Mouse (Mus musculus): ENCODE data around the gene Mad1l1. TPM values are rescaled to one million over a fixed set of nuclear protein-coding genes. Genes with fewer than 3 reads are reported as not detected.
A peak's percentile ranks its signal among the peaks of the same experiment; 100 is the strongest.

Gene Mad1l1
- polyA plus RNA-seq, 2 experiments: 31.8 to 38.2 TPM

DNA sequence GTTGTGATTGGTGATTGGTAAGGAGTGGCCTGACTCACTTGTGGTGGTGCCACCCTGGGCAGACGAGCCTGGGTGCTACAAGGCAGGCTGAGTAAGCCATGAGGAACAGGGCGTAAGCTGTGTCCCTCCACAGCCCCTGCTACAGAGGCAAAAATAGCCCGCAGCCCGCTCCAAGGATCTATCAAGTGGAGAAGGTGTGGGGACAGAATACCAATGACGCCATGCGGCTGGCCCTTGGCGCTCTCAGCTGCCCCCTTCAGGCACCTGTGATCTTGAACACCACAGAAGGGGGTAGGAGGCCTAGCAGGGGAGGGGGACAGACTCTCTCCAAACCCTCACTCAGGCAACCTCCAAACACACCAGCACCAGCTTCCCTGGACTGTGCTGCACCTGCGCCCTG is 15.3 kb downstream of the Mad1l1 start:
- 85% methylated on average over 8 of the region's 8 CpGs for whole genome bisulfite sequencing
- H3K36me3 ChIP-seq (ENCODE audit: control insufficient read depth, insufficient read depth, low read length): peaks cover 81% of the 10 kb centered on the region

DNA sequence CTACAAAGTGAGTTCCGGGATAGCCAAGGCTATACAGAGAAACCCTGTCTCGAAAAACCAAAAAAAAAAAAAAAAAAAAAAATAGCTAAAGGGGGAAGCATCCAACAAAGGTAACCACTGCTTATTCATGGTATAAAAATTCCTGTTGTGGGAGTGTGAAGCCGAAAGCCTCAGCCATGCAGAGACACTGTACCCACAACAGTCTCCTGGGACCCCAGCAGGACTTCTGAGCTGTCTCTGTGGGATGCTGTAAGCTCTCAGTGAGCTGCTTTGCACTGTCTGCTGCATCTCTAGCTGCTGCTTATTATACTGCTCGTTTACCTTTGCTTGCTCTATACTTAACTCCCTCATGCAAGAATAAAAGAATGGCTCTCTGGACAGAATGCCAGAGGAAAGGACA is 23.1 kb downstream of the Mad1l1 start:
- H3K9me3 ChIP-seq (ENCODE audit: control insufficient read depth, low read length): no peaks in the 10 kb centered on the region
- no peak overlapping the region for H3K27ac ChIP-seq (replicated peaks; ENCODE audit: low read depth, low read length)
- 97% methylated on average over 4 of the region's 4 CpGs for WGBS
- no peak overlapping the region for H3K4me3 ChIP-seq (replicated peaks; ENCODE audit: low read length)
- H3K4me1 ChIP-seq (ENCODE audit: control insufficient read depth, insufficient read depth, low read length): no peaks in the 10 kb centered on the region
- H3K27me3 ChIP-seq (ENCODE audit: control insufficient read depth, insufficient read depth, low read length): no peaks in the 10 kb centered on the region
- H3K4me2 ChIP-seq (replicated peaks; ENCODE audit: low read depth, low read length, severe bottlenecking): no peak overlapping the region
- ATAC-seq (ENCODE audit: low FRiP score, low read depth) (no peak), DNase-seq (ENCODE audit: low spot score) (no peak)
- no peak for TF ChIP-seq POLR2A (IDR thresholded peaks at IDR 0.05; ENCODE audit: borderline replicate concordance, extremely low read depth, insufficient read depth, insufficient read length)
- H3K9ac ChIP-seq (ENCODE audit: low read depth, low read length, severe bottlenecking): no peak overlapping the region
- H3K36me3 ChIP-seq (ENCODE audit: control insufficient read depth, insufficient read depth, low read length): peaks cover 68% of the 10 kb centered on the region

More for the DNA sequence above, 15.3 kb downstream of the Mad1l1 start:
- Histone ChIP-seq H3K27ac (replicated peaks; ENCODE audit: low read depth, low read length) (no peak overlapping the region), H3K4me2 (replicated peaks; ENCODE audit: low read depth, low read length, severe bottlenecking) (no peak overlapping the region), H3K9me3 (ENCODE audit: control insufficient read depth, low read length) (no peaks in the 10 kb centered on the region), H3K9ac (ENCODE audit: low read depth, low read length, severe bottlenecking) (no peak overlapping the region), H3K4me1 (ENCODE audit: control insufficient read depth, insufficient read depth, low read length) (no peaks in the 10 kb centered on the region), H3K4me3 (replicated peaks; ENCODE audit: low read length) (no peak overlapping the region), H3K27me3 (ENCODE audit: control insufficient read depth, insufficient read depth, low read length) (no peaks in the 10 kb centered on the region)
- ATAC-seq (ENCODE audit: low FRiP score, low read depth) (no peak), DNase-seq (ENCODE audit: low spot score) (no peak)
- no peak for TF ChIP-seq POLR2A (IDR thresholded peaks at IDR 0.05; ENCODE audit: borderline replicate concordance, extremely low read depth, insufficient read depth, insufficient read length)

GRCm38 (mm10) chr5:140292152-140292551 is 29.2 kb downstream of the Mad1l1 start:
- no peak for TF ChIP-seq POLR2A (IDR thresholded peaks at IDR 0.05; ENCODE audit: borderline replicate concordance, extremely low read depth, insufficient read depth, insufficient read length)
- ATAC-seq (ENCODE audit: low FRiP score, low read depth) (no peak), DNase-seq (ENCODE audit: low spot score) (peak; percentile 82)
- H3K4me3 ChIP-seq (replicated peaks; ENCODE audit: low read length): no peak overlapping the region
- H3K9me3 ChIP-seq (ENCODE audit: control insufficient read depth, low read length): no peaks in the 10 kb centered on the region
- no peaks in the 10 kb centered on the region for H3K27me3 ChIP-seq (ENCODE audit: control insufficient read depth, insufficient read depth, low read length)
- no peak overlapping the region for H3K27ac ChIP-seq (replicated peaks; ENCODE audit: low read depth, low read length)
- WGBS: 90% methylated on average over 1 of the region's 1 CpGs
- peaks cover 61% of the 10 kb centered on the region for H3K36me3 ChIP-seq (ENCODE audit: control insufficient read depth, insufficient read depth, low read length)
- no peaks in the 10 kb centered on the region for H3K4me1 ChIP-seq (ENCODE audit: control insufficient read depth, insufficient read depth, low read length)
- H3K9ac ChIP-seq (ENCODE audit: low read depth, low read length, severe bottlenecking): no peak overlapping the region
- no peak overlapping the region for H3K4me2 ChIP-seq (replicated peaks; ENCODE audit: low read depth, low read length, severe bottlenecking)

- Histone ChIP-seq H3K27ac (replicated peaks; ENCODE audit: low read depth, low read length) (no peak overlapping the region), H3K4me2 (replicated peaks; ENCODE audit: low read depth, low read length, severe bottlenecking) (no peak overlapping the region), H3K9me3 (ENCODE audit: control insufficient read depth, low read length) (no peaks in the 10 kb centered on the region), H3K4me1 (ENCODE audit: control insufficient read depth, insufficient read depth, low read length) (no peaks in the 10 kb centered on the region), H3K27me3 (ENCODE audit: control insufficient read depth, insufficient read depth, low read length) (no peaks in the 10 kb centered on the region), H3K4me3 (replicated peaks; ENCODE audit: low read length) (no peak overlapping the region), H3K9ac (ENCODE audit: low read depth, low read length, severe bottlenecking) (no peak overlapping the region), H3K36me3 (ENCODE audit: control insufficient read depth, insufficient read depth, low read length) (peaks cover 56% of the 10 kb centered on the region)
- WGBS: 95% methylated on average over 2 of the region's 2 CpGs
- TF ChIP-seq POLR2A (IDR thresholded peaks at IDR 0.05; ENCODE audit: borderline replicate concordance, extremely low read depth, insufficient read depth, insufficient read length): no peak
- no peak for DNase-seq (ENCODE audit: low spot score)
- ATAC-seq (ENCODE audit: low FRiP score, low read depth): no peak
These were observed 32.2 kb downstream of the Mad1l1 start for GRCm38 (mm10) chr5:140289161-140289560.

DNA sequence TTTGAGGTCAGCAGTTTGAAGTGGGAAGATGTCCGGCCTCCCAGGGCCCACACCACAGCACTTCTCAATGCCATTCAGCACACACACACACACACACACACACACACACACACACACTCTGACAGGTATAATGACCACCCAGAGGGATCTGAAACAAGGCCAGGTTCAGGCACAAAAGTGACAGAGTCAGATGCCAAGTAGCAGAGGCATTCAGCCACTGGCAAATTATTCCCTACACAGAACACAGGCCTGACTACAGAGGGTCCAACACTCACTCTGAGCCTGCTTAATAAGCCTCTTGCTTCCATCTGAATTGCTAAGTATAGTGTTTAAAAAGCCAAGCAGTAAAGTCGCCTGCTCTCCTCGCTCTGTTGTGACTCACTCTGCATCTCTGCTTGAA is 33.1 kb downstream of the Mad1l1 start:
- Histone ChIP-seq H3K9ac (ENCODE audit: low read depth, low read length, severe bottlenecking) (no peak overlapping the region), H3K4me2 (replicated peaks; ENCODE audit: low read depth, low read length, severe bottlenecking) (no peak overlapping the region), H3K36me3 (ENCODE audit: control insufficient read depth, insufficient read depth, low read length) (peaks cover 51% of the 10 kb centered on the region), H3K9me3 (ENCODE audit: control insufficient read depth, low read length) (no peaks in the 10 kb centered on the region), H3K4me1 (ENCODE audit: control insufficient read depth, insufficient read depth, low read length) (no peaks in the 10 kb centered on the region), H3K4me3 (replicated peaks; ENCODE audit: low read length) (no peak overlapping the region), H3K27ac (replicated peaks; ENCODE audit: low read depth, low read length) (no peak overlapping the region), H3K27me3 (ENCODE audit: control insufficient read depth, insufficient read depth, low read length) (no peaks in the 10 kb centered on the region)
- no peak for DNase-seq (ENCODE audit: low spot score)
- WGBS: 79% methylated on average over 3 of the region's 3 CpGs
- no peak for ATAC-seq (ENCODE audit: low FRiP score, low read depth)
- TF ChIP-seq POLR2A (IDR thresholded peaks at IDR 0.05; ENCODE audit: borderline replicate concordance, extremely low read depth, insufficient read depth, insufficient read length): no peak

DNA sequence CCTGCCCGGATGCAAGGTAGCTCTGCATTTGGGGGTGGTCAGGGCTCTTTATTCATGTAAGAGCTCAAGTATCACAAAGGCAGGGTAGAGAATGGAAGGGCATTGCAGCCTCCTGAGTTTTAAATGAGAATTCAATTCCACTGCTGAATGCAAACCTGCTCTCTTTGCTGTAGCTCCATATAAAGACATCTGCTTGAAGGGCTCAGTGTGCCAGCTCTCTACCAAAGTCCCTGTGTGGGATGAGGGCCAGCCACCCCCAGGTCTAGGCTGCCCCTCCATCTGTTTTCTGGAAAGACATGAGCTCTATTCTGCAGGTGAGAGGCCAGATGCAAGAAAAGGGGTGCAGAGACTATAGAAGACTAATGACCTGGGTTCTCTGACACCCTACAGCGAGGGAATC is 36.6 kb downstream of the Mad1l1 start:
- H3K27ac ChIP-seq (replicated peaks; ENCODE audit: low read depth, low read length): no peak overlapping the region
- no peak for ATAC-seq (ENCODE audit: low FRiP score, low read depth)
- H3K4me3 ChIP-seq (replicated peaks; ENCODE audit: low read length): no peak overlapping the region
- no peak for TF ChIP-seq POLR2A (IDR thresholded peaks at IDR 0.05; ENCODE audit: borderline replicate concordance, extremely low read depth, insufficient read depth, insufficient read length)
- no peak overlapping the region for H3K9ac ChIP-seq (ENCODE audit: low read depth, low read length, severe bottlenecking)
- peaks cover 6% of the 10 kb centered on the region for H3K4me1 ChIP-seq (ENCODE audit: control insufficient read depth, insufficient read depth, low read length)
- no peak for DNase-seq (ENCODE audit: low spot score)
- 91% methylated on average over 2 of the region's 2 CpGs for WGBS
- no peaks in the 10 kb centered on the region for H3K27me3 ChIP-seq (ENCODE audit: control insufficient read depth, insufficient read depth, low read length)
- peaks cover 26% of the 10 kb centered on the region for H3K36me3 ChIP-seq (ENCODE audit: control insufficient read depth, insufficient read depth, low read length)
- no peak overlapping the region for H3K4me2 ChIP-seq (replicated peaks; ENCODE audit: low read depth, low read length, severe bottlenecking)
- no peaks in the 10 kb centered on the region for H3K9me3 ChIP-seq (ENCODE audit: control insufficient read depth, low read length)
